Mouse (Mus musculus) 3T3-L1 (cell line): ENCODE measurements around the gene Gm21083.
A peak's percentile ranks its signal among the peaks of the same experiment; 100 is the strongest.
"Not testable (repeated sequence)": the region's sequence is repeated elsewhere in the genome, so short reads cannot be mapped to it uniquely, and the experiment has no call there.

Experiments used
- DNase-seq: peaks from one replicate; pipeline ENCODE4 v3.0.0-alpha.2; 2015; ENCODE audit warnings: low read depth, low spot score

The Gm21083 gene

GRCm38 (mm10) chr5:15628136-15628535, 51.0 kb downstream of the Gm21083 start:
- not testable (repeated sequence) for DNase-seq

GRCm38 (mm10) chr5:15630068-15630467, 52.9 kb downstream of the Gm21083 start:
- DNase-seq: peak; percentile 61
